Mouse (Mus musculus) intestine, embryonic 16.5 days (tissue): ENCODE data around the gene Zfhx3. TPM values are rescaled to one million over a fixed set of nuclear protein-coding genes. Genes with fewer than 3 reads are reported as not detected.

Source experiments
- ATAC-seq: fragments of 200-750 bp; cut with Nextera tagmentation; 2 replicates; pipeline ENCODE4 v1.8.0; 2017; ENCODE audit warnings: moderate TSS enrichment, moderate library complexity
- H3K27ac ChIP-seq: fragments of 300-500 bp; sonication (generic); 2 replicates; pipeline ENCODE4 v1.5.1; 2014; ENCODE audit warnings: mild to moderate bottlenecking, low read length
- H3K27me3 ChIP-seq: fragments of 300-500 bp; sonication (generic); replicated peaks from 2 replicates; pipeline ENCODE4 v1.6.1; 2014; ENCODE audit warnings: low read length, control low read depth, mixed read lengths; ENCODE audit not compliant: control insufficient read depth, insufficient read depth
- H3K36me3 ChIP-seq: fragments of 300-500 bp; sonication (generic); 2 replicates; pipeline ENCODE4 v1.6.1; 2014; ENCODE audit warnings: low read length, control low read depth; ENCODE audit not compliant: control insufficient read depth, insufficient read depth
- H3K4me1 ChIP-seq: fragments of 300-500 bp; sonication (generic); 2 replicates; pipeline ENCODE4 v1.6.1; 2014; ENCODE audit warnings: low read length, control low read depth, mixed read lengths; ENCODE audit not compliant: control insufficient read depth, insufficient read depth
- H3K4me2 ChIP-seq: fragments of 300-500 bp; sonication (generic); 2 replicates; pipeline ENCODE4 v1.6.1; 2014; ENCODE audit warnings: low read depth, low read length, control low read depth
- H3K4me3 ChIP-seq: fragments of 300-500 bp; sonication (generic); 2 replicates; pipeline ENCODE4 v1.5.1; 2014; ENCODE audit warnings: mild to moderate bottlenecking, low read length
- H3K9ac ChIP-seq: fragments of 300-500 bp; sonication (generic); 2 replicates; pipeline ENCODE4 v1.6.1; 2014; ENCODE audit warnings: low read depth, low read length
- H3K9me3 ChIP-seq: fragments of 300-500 bp; sonication (generic); 2 replicates; pipeline ENCODE4 v1.6.1; 2016; ENCODE audit warnings: low read length, control low read depth; ENCODE audit not compliant: control insufficient read depth
- WGBS: fragments of 180-500 bp; shearing (Covaris S2); extraction: QIAGEN DNeasy Blood & Tissue Kit; methylation state at CpG from one replicate; pipeline ENCODE4 v1.1.7; 2014; 5-methylcytosine and 5-hydroxymethylcytosine counted together
- polyA plus RNA-seq: library from polyadenylated mRNA; unstranded; fragments of >200 nt; fragmentation: Nextera tagmentation; extraction: Ambion mirVana; gene quantifications from 2 replicates; pipeline ENCODE4 v1.2.1, GENCODE M21; 2015

Gene Zfhx3
- polyA plus RNA-seq, 1 experiment from 2014 or later: 6.1 TPM

- no peaks in the 10 kb centered on the region for H3K36me3 ChIP-seq
- H3K4me3 ChIP-seq: 0 out of 2 replicates have a peak overlapping the region, but pooled peaks have one; percentile 29
- peak overlapping the region; percentile 34; the same call in 1 of the 2 replicates for H3K4me2 ChIP-seq
- H3K9ac ChIP-seq: peak overlapping the region; percentile 51; the same call in 1 of the 2 replicates
- 25% methylated on average over 3 of the region's 3 CpGs for WGBS
- H3K27ac ChIP-seq: no peak overlapping the region
- no peak for ATAC-seq
- H3K27me3 ChIP-seq: peaks cover 39% of the 10 kb centered on the region
- H3K9me3 ChIP-seq: no peaks in the 10 kb centered on the region
- peaks cover 29% of the 10 kb centered on the region for H3K4me1 ChIP-seq
Measured at GRCm38 (mm10) chr8:108699011-108699410, 756.6 kb downstream of the Zfhx3 start.

- no peak for ATAC-seq
- H3K4me2 ChIP-seq: peak overlapping the region; percentile 34
- peak overlapping the region; percentile 29 for H3K4me3 ChIP-seq
- 15% methylated on average over 23 of the region's 23 CpGs for WGBS
- peaks cover 29% of the 10 kb centered on the region for H3K4me1 ChIP-seq
- peak overlapping the region; percentile 51; the same call in 1 of the 2 replicates for H3K9ac ChIP-seq
- H3K9me3 ChIP-seq: no peaks in the 10 kb centered on the region
- H3K36me3 ChIP-seq: no peaks in the 10 kb centered on the region
- H3K27ac ChIP-seq: no peak overlapping the region
- H3K27me3 ChIP-seq: peaks cover 34% of the 10 kb centered on the region
Measured at GRCm38 (mm10) chr8:108699454-108700345, 757.3 kb downstream of the Zfhx3 start.

DNA sequence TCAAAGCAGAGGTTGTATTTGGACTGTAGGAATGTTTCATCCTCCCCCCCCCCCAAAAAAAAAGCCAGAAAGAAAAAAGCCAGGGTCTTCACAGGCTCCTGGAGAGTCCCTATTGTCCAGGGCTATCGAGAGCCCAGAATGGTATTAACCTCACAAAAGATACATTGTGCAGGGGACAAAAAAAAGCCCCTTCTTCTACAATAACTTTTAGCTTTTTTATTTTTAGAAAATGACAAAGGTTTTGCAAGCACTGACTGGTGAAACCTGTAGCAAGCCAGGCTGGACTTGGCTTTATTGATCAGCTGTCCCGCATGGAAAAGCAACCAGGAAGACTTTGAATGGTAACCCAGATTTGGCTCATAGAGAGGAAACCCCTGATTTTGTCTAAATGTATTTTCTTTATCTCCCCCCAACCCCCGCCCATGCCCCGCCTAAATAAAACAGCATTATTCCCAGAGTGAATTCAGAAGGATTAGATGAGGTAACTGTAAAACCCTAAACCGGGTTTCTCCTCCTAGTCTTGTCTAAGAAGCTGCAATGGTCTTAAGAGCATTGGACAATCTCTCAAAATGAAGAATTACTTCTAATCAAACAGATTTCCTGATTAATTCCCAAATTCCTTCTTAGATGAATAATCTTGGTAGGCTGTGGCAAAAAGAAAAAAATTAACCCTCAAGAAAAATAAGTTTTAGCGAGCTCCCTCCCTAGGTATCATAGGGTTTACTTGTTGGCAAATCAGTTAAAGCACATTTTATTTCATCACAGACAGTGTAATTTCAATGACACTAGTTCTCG lies 759.1 kb downstream of the Zfhx3 start:
- Histone ChIP-seq H3K27me3 (peaks cover 17% of the 10 kb centered on the region), H3K4me3 (no peak overlapping the region), H3K4me1 (peaks cover 17% of the 10 kb centered on the region), H3K36me3 (no peaks in the 10 kb centered on the region), H3K9me3 (no peaks in the 10 kb centered on the region), H3K27ac (no peak overlapping the region), H3K9ac (peak overlapping the region; percentile 29; the same call in 1 of the 2 replicates), H3K4me2 (peak overlapping the region; percentile 33; the same call in 1 of the 2 replicates)
- no peak for ATAC-seq
- 48% methylated on average over 7 of the region's 7 CpGs for WGBS

DNA sequence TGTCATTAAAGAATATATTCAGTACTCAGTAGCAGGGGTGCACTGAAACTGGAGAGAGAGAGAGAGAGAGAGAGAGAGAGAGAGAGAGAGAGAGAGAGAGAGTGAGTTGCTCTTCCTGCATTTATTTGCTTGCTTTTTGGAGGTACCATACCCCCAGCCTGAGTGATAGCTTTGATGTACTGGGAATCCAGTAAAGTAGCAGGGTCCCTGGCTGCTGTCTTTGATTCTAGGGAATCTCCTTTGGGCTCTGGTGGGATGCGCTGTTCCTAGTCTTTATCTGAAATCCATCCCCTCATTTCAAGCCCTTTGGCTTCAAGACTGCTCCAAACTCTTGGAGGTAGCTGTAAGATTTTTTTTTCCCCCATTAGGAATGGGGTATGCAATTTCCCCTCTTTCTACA lies 759.8 kb downstream of the Zfhx3 start:
- H3K36me3 ChIP-seq: no peaks in the 10 kb centered on the region
- ATAC-seq: no peak
- 0 out of 2 replicates have a peak overlapping the region, but pooled peaks have one; percentile 14 for H3K4me2 ChIP-seq
- H3K4me3 ChIP-seq: 0 out of 2 replicates have a peak overlapping the region, but pooled peaks have one; percentile 18
- H3K9ac ChIP-seq: peak overlapping the region; percentile 11; the same call in 1 of the 2 replicates
- no peaks in the 10 kb centered on the region for H3K9me3 ChIP-seq
- H3K27ac ChIP-seq: no peak overlapping the region
- peaks cover 14% of the 10 kb centered on the region; the same call in 1 of the 2 replicates for H3K27me3 ChIP-seq
- WGBS: 59% methylated on average over 1 of the region's 1 CpGs
- peaks cover 20% of the 10 kb centered on the region for H3K4me1 ChIP-seq

DNA sequence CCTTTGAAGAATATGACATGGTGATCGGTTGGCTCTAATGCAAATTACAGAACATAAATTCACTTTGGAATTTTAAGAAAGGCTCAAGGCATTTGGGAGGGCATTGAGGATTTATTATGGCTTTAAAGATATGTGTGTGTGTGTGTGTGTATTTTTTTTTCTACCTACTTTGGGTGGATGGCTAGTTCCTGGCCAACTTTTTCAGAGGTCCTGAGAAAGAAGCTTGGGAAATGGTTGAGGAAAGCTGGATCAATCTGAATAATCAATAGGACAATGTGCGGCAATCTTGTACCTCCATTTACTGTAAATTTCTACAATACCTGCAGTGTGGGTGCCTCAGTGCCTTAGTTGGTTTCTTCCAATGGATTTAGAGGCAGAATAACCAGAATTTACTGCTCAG lies 763.3 kb downstream of the Zfhx3 start:
- WGBS: 52% methylated on average over 2 of the region's 2 CpGs
- peak overlapping the region; percentile 75; the same call in 1 of the 2 replicates for H3K27ac ChIP-seq
- H3K27me3 ChIP-seq: no peaks in the 10 kb centered on the region
- no peaks in the 10 kb centered on the region for H3K9me3 ChIP-seq
- H3K4me3 ChIP-seq: peak overlapping the region; percentile 23; the same call in 1 of the 2 replicates
- no peak overlapping the region for H3K9ac ChIP-seq
- H3K36me3 ChIP-seq: no peaks in the 10 kb centered on the region
- peaks cover 42% of the 10 kb centered on the region for H3K4me1 ChIP-seq
- ATAC-seq: no peak
- H3K4me2 ChIP-seq: peak overlapping the region; percentile 69

- H3K9me3 ChIP-seq: no peaks in the 10 kb centered on the region
- H3K9ac ChIP-seq: 0 out of 2 replicates have a peak overlapping the region, but pooled peaks have one; percentile 24
- peak overlapping the region; percentile 69 for H3K4me2 ChIP-seq
- ATAC-seq: no peak
- H3K4me3 ChIP-seq: no peak overlapping the region
- H3K36me3 ChIP-seq: no peaks in the 10 kb centered on the region
- WGBS: 35% methylated on average over 3 of the region's 3 CpGs
- H3K27me3 ChIP-seq: no peaks in the 10 kb centered on the region
- H3K4me1 ChIP-seq: peaks cover 49% of the 10 kb centered on the region
- peak overlapping the region; percentile 75 for H3K27ac ChIP-seq
Measured at GRCm38 (mm10) chr8:108706491-108706847, 764.0 kb downstream of the Zfhx3 start.

DNA sequence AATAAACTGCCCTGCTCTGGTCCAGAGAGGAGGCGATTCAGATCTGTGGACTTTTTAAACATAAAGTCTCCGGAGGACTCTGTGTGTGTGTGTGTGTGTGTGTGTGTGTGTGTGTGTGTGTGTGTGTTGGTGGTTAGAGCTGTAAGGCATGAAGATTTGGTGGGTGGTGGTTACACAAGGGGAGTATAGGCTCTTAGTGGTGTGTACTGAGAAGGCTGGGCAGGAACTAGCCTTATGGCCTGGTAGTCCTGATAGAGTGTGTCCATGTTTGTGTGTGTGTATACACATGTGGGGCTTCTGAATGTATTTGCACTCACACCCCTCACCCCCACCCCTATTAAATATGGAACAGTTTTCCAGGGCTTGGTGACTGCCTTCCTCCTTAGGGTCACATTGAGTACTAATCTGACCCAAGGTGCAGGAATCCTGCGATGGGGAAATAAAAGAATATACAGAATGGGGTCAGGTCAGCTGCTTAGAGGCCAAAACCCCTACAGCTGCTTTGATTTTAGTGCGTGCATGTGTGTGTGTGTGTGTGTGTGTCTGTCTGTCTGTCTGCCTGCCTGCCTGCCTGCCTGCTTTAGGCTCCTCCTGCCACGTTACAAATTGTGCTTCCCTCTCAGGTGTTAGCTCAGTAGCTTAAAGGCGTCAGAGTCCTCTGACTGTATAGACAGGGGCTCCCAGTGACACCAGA lies 764.6 kb downstream of the Zfhx3 start:
- H3K9ac ChIP-seq: 0 out of 2 replicates have a peak overlapping the region, but pooled peaks have one; percentile 24
- H3K4me3 ChIP-seq: no peak overlapping the region
- 25% methylated on average over 6 of the region's 6 CpGs for WGBS
- peaks cover 53% of the 10 kb centered on the region for H3K4me1 ChIP-seq
- H3K9me3 ChIP-seq: no peaks in the 10 kb centered on the region
- ATAC-seq: 0 out of 2 replicates have a peak, but pooled peaks have one; percentile 9
- no peaks in the 10 kb centered on the region for H3K36me3 ChIP-seq
- peak overlapping the region; percentile 69 for H3K4me2 ChIP-seq
- no peaks in the 10 kb centered on the region for H3K27me3 ChIP-seq
- peak overlapping the region; percentile 75 for H3K27ac ChIP-seq

DNA sequence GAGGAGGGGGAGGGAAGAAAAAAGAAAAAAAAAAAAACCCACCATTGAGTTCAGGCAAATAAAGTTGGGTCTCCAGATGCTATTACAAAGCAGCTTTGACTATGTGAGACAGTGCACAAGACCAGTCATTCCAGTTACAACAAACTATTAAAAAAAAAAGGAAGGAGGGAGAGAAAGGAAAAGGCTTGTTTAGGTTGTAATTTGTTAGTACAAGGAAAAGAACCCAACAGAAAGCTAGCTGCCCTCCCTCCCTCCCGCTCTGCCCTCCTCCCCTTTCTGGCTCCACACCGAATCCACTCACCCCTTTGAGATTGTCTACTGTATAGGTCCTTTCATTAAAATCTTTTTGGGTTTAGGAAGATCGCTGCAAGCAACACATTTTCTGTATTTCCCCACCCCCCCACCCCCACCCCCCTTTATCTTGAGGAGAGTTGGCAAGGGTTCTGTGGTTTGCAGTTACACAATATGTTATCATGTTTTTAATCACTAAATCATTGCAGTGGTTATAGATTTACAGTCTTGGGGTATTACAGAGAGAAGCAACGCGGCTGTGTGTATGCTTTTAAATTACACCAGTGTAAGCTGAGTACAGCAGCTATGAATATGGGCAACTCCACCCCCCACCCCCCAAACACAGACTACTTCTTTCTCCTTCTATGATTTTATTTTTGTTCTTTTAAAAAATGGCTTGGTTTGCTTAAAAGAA lies 765.3 kb downstream of the Zfhx3 start:
- 16% methylated on average over 5 of the region's 5 CpGs for WGBS
- Histone ChIP-seq H3K27me3 (no peaks in the 10 kb centered on the region), H3K4me2 (peak overlapping the region; percentile 69), H3K4me3 (0 out of 2 replicates have a peak overlapping the region, but pooled peaks have one; percentile 5), H3K27ac (peak overlapping the region; percentile 75), H3K9ac (no peak overlapping the region), H3K36me3 (no peaks in the 10 kb centered on the region), H3K4me1 (peaks cover 60% of the 10 kb centered on the region), H3K9me3 (no peaks in the 10 kb centered on the region)
- ATAC-seq: peak; percentile 36; the same call in 1 of the 2 replicates
